Mouse (Mus musculus) gastrocnemius, adult 8-10 months (tissue): Measurements from ENCODE around the gene Ppfibp2. TPM values are rescaled to one million over a fixed set of nuclear protein-coding genes. Genes with fewer than 3 reads are reported as not detected.

Source experiments
- DNase-seq, 2 experiments: peaks; one replicate each; pipeline ENCODE4 v3.0.0; 2022; ENCODE audit warnings: low spot score in 2 of 2
- total RNA-seq, 4 experiments: library from RNA; stranded (reverse); gene quantifications; 2 replicates each; pipeline ENCODE4 v1.2.4; 2022

The Ppfibp2 gene
- total RNA-seq, 4 experiments from 2014 or later: 10.6 to 13.0 (median 12.0) TPM

DNA sequence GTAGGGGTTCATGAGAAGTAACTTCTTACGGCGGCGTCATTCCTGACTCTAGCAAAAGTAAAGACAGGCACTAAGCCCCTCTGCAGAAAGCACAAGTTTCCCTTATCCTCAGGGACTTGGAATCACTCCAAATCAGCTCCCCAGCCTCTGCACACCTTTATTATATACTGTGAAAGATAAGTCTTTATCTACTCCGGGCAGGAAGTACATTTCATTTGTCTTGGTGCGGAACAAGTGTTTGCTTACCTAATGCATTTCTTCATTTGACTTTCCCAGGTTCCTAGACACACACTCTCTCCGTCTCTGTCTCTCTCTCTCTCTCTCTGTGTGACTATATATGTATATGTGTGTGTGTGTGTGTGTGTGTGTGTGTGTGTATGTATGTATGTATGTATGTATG is 68.6 kb downstream of the Ppfibp2 start:
- no peak for DNase-seq

DNA sequence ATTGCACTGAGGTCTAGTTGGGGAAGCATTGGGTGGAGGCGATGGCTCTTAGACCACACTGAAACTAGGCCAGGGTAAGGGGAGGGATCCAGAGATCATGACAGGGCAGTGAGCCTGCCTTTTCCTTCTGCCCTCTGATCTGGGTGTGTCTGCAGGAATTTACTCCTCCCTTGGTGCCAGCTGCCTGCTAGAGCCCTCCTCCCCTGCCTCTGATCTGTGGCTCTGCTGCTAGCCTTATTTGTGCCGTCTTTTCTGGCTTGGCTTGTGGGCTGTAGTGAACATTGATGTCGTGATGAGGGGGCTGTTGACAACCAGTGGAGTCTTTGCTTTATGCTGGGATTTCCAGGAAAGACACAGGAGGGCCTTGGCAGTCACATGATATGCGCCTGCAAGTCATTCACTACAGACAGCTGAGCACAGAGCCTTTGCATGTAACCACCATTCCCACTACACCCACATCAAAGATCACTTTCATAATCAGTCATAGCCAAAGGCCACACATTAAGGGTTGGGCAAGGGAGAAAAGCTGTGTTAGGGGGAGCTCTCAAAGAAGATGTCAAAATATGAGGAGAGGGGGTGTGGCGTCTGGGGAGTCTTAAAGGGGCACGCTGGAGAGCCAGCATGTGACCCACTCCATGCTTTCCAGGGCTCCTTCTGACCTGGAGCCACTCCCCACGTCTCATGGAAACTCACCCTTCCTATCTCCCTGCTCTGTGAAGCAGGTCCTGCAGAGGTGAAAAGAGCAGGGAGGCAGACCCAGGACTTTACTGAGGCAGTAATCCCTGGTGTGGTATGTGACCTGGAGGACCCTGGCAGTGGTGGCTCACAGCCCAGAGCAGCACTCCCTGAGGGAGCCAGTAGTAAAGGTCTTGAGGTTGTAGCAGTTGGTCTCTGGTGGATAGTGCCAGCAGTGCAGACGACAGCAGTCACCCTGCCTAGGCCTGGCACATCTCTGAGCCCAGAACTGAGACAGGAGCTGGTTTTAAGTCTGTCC is 69.4 kb downstream of the Ppfibp2 start:
- DNase-seq: peak; percentile 52 to 80

- peak in 1 of 2 experiments; percentile 13 for DNase-seq
Measured at GRCm38 (mm10) chr7:107665221-107665585, 70.2 kb downstream of the Ppfibp2 start.

- peak; percentile 18 to 19 for DNase-seq
Measured at GRCm38 (mm10) chr7:107665586-107666261, 70.7 kb downstream of the Ppfibp2 start.

- DNase-seq: no peak
Measured at GRCm38 (mm10) chr7:107666262-107666902, 71.4 kb downstream of the Ppfibp2 start.

GRCm38 (mm10) chr7:107668514-107668913 is 73.5 kb downstream of the Ppfibp2 start:
- DNase-seq: no peak

- no peak for DNase-seq
Measured at GRCm38 (mm10) chr7:107675224-107675623, 80.2 kb downstream of the Ppfibp2 start.

GRCm38 (mm10) chr7:107680151-107680852 is 85.3 kb downstream of the Ppfibp2 start:
- no peak for DNase-seq

DNA sequence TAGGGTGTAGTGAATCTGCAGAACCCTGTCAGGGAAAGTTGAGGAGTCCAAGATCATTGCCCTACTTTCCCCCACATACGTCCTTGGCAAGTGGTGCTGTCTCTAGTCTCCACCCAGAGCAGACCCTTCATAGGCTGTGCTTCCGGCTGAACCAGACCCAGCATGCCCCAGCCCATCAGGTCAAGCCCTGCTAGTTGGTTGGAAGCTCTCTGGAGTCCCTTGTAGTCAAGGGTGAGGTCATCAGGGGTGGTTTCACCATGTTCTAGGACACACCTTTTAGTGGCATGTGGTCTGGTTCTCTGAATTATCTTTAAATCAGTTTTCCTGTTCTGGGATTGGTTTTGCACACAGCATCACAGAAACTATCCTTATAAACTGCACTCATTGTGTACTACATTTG is 86.3 kb downstream of the Ppfibp2 start:
- DNase-seq: no peak

DNA sequence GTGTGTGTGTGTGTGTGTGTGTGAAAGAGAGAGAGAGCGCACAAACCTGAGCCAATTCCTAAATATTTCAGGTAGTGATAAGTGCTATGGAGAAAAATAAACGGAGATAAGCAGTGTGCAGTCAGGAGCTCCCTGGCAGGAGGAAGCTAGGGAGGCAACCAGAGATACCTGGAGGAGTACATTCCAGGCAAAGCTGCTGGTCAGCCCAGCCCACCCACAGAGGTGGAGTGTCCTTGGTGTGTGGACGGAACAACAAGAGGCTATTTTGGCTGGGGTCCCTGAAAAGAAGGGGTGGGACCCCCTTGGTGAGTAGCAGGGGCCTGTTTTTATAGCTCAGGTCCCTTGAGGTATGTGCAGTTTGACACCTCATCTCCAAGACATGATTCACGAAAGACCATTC is 88.2 kb downstream of the Ppfibp2 start:
- DNase-seq: no peak

DNA sequence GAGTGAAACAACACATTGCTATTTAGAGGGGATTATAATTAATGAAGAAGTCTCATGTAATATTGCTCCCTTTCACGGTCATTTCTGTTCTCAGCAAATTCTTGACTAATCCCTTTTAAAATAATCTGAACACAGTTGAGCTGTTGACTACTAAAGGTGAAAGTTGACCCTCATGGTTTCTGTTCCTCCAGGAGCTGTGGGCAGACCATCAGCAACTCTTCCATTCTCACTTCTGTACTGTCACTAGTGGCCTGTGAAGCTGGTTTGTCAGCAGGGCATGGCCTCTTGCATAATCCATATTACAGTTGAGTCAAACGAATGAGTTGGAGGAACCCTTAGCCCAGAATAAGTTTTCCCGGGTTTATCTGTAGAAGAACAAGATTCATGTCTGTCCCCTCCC is 88.6 kb downstream of the Ppfibp2 start:
- no peak for DNase-seq

DNA sequence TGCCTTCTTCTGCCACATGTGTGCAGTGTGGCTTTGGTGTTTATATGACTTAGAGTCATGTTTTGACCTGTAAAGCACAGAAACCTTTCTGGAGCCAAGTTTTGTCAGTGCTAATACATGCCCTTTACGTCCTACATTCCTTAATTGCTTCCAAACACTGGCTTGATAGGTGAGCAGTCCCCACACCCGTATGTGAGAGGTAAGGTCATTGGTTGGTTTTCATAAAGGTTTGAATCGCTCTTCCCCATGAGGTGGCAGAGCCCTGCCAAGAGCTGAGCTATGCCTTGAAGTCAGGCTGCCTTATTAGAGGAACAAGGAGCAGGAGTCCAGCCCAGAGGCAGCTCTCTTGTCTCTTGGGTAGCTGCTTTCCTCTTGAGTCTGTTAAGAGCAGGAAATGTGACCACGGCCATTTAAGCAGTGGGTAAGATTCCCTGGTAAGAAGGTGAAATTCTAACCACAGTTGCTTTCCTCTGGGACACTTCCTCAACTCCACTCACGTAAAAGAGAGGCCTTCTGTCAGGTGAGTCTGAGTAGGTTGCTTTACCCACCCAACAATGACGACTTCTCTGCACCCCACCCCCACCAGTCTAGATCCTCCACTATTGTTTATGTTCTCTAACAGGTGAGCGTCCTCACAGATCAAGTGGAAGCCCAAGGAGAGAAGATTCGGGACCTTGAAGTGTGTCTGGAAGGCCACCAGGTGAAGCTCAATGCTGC is 90.4 kb downstream of the Ppfibp2 start:
- no peak for DNase-seq

DNA sequence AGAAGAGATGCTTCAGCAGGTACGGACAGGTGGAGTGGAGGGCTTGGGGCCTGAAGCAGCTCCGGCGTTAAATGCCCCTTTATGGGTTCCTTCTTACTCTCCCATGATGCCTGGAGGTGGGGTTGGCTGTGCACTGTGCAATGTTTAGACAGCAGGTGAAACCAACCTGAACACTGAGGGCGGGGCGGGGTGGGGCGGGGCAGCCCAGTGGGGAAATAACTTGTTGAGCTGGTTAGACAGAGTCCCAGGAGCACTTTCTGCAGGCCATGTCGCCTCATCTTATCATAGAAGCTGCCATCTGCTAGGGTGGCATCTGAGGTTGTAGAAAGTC is 90.9 kb downstream of the Ppfibp2 start:
- DNase-seq: no peak

GRCm38 (mm10) chr7:107687412-107687811 is 92.4 kb downstream of the Ppfibp2 start:
- no peak for DNase-seq

DNA sequence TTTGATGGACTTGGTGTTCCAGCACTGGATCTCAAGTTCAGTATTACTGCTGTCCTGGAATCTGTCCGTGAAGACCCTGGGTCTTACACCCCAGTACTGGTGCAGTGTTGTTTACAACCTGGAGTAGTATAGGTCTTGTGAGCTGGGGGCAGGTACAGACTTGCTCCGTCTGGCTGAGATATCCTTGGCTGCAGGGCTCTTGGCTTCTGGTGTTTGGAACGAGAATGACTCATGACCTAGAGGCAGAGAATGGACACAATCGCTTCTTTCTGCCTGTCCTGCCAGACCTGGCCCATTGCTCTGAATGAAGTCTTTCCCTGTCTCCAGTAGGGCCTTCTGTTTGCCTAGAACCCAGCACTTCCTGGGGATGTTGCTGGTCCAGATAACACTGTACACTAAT is 93.0 kb downstream of the Ppfibp2 start:
- DNase-seq: no peak

- peak in 1 of 2 experiments; percentile 15 for DNase-seq
Measured at GRCm38 (mm10) chr7:107690426-107691221, 95.6 kb downstream of the Ppfibp2 start.

DNA sequence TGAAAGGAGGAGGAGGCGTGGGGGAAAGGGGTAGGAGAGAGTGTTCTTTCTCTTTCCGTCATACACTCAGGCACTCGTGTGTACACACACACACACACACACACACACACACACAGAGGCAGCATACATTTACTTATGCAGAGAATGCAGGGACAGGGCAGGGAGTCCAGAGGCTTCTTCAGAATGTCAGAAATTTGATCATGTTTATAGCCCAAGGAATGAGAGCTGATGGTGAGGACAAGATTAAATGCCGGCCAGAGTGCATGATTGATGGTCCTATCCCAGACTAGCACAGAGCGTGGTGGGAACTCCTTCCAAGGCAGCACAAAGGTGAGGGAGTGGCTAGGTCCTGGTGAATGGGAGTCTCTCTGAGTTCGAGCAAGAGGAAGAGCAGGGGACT is 96.5 kb downstream of the Ppfibp2 start:
- DNase-seq: peak in 1 of 2 experiments; percentile 15

GRCm38 (mm10) chr7:107694254-107694947 is 99.4 kb downstream of the Ppfibp2 start:
- no peak for DNase-seq

- DNase-seq: no peak
Measured at GRCm38 (mm10) chr7:107697066-107697465, 102.1 kb downstream of the Ppfibp2 start.
